Mouse (Mus musculus) lung, adult 2 months (tissue): ENCODE measurements around the gene Pik3ip1. TPM values are rescaled to one million over a fixed set of nuclear protein-coding genes. Genes with fewer than 3 reads are reported as not detected.

Source experiments
- DNase-seq: peaks from one replicate; pipeline ENCODE4 v3.0.0; 2022
- H3K4me1 ChIP-seq: fragments of 200-500 bp; 2 replicates; pipeline ENCODE4 v1.6.1; 2011; ENCODE audit warnings: low read length; ENCODE audit not compliant: control insufficient read depth, insufficient read depth
- H3K4me3 ChIP-seq: fragments of 200-500 bp; replicated peaks from 2 replicates; pipeline ENCODE3; 2011; ENCODE audit warnings: low read depth, mild to moderate bottlenecking, control low read depth, low read length; ENCODE audit errors: extremely low read depth
- CTCF ChIP-seq: fragments of 200-500 bp; IDR thresholded peaks from 2 replicates; pipeline ENCODE4 v1.5.1; 2011; ENCODE audit warnings: mild to moderate bottlenecking, low read length, control low read depth; ENCODE audit not compliant: insufficient read depth
- POLR2A ChIP-seq: fragments of 200-500 bp; IDR thresholded peaks from 2 replicates; pipeline ENCODE4 v1.6.1; 2011; ENCODE audit warnings: low read depth, mild to moderate bottlenecking, control low read depth, low read length, borderline replicate concordance; ENCODE audit errors: extremely low read depth
- WGBS: fragments of 180-500 bp; shearing (Covaris S2); methylation state at CpG from one replicate; pipeline ENCODE4 v1.1.7; 2018; 5-methylcytosine and 5-hydroxymethylcytosine counted together
- polyA plus RNA-seq: library from polyadenylated mRNA; depleted of rRNA; stranded (reverse); fragments of >200 nt; gene quantifications from 2 replicates; pipeline ENCODE4 v1.2.3, GENCODE M21; 2012

Pik3ip1 gene
- polyA plus RNA-seq, 1 experiment = 23.2 TPM

- peak overlapping the region; percentile 40 for H3K4me3 ChIP-seq
- 8% methylated on average over 27 of the region's 27 CpGs for WGBS
- H3K4me1 ChIP-seq = peaks cover 6% of the 10 kb centered on the region; the same call in 1 of the 2 replicates
- TF ChIP-seq POLR2A (peak; percentile 65; the same call in 1 of the 2 replicates), CTCF (no peak)
- DNase-seq = peak; percentile 70
Observed at GRCm38 (mm10) chr11:3370928-3371598, 40.9 kb downstream of the Pik3ip1 start.

GRCm38 (mm10) chr11:3371599-3372295 lies 41.5 kb downstream of the Pik3ip1 start:
- no peak for TF ChIP-seq CTCF
- H3K4me1 ChIP-seq = peaks cover 5% of the 10 kb centered on the region; the same call in 1 of the 2 replicates
- WGBS = 28% methylated on average over 7 of the region's 7 CpGs
- DNase-seq = no peak
- H3K4me3 ChIP-seq = peak overlapping the region; percentile 40

GRCm38 (mm10) chr11:3373591-3374292 lies 43.5 kb downstream of the Pik3ip1 start:
- peaks cover 5% of the 10 kb centered on the region; the same call in 1 of the 2 replicates for H3K4me1 ChIP-seq
- TF ChIP-seq POLR2A (no peak), CTCF (no peak)
- WGBS = 39% methylated on average over 7 of the region's 7 CpGs
- H3K4me3 ChIP-seq = no peak overlapping the region
- DNase-seq = no peak

GRCm38 (mm10) chr11:3374293-3374645 lies 44.1 kb downstream of the Pik3ip1 start:
- WGBS = 49% methylated on average over 7 of the region's 7 CpGs
- Histone ChIP-seq H3K4me3 (no peak overlapping the region), H3K4me1 (peaks cover 5% of the 10 kb centered on the region; the same call in 1 of the 2 replicates)
- DNase-seq = no peak
- TF ChIP-seq POLR2A (no peak), CTCF (no peak)

GRCm38 (mm10) chr11:3374741-3375140 lies 44.5 kb downstream of the Pik3ip1 start:
- 54% methylated on average over 12 of the region's 12 CpGs for WGBS
- TF ChIP-seq CTCF = no peak
- no peak for TF ChIP-seq POLR2A
- DNase-seq = no peak

GRCm38 (mm10) chr11:3379427-3379826 lies 49.2 kb downstream of the Pik3ip1 start:
- H3K4me3 ChIP-seq = no peak overlapping the region
- DNase-seq = no peak
- 50% methylated on average over 4 of the region's 4 CpGs for WGBS
- H3K4me1 ChIP-seq = peaks cover 7% of the 10 kb centered on the region
- TF ChIP-seq CTCF = no peak
- no peak for TF ChIP-seq POLR2A

More at GRCm38 (mm10) chr11:3374741-3375140, 44.5 kb downstream of the Pik3ip1 start:
- Histone ChIP-seq H3K4me3 (no peak overlapping the region), H3K4me1 (peaks cover 8% of the 10 kb centered on the region)

- WGBS = 41% methylated on average over 6 of the region's 6 CpGs
- no peak for DNase-seq
- Histone ChIP-seq H3K4me3 (no peak overlapping the region), H3K4me1 (peaks cover 7% of the 10 kb centered on the region)
- TF ChIP-seq POLR2A = no peak
- TF ChIP-seq CTCF = no peak
Observed at GRCm38 (mm10) chr11:3381148-3381814, 51.1 kb downstream of the Pik3ip1 start.

- Histone ChIP-seq H3K4me1 (peaks cover 15% of the 10 kb centered on the region), H3K4me3 (no peak overlapping the region)
- no peak for DNase-seq
- TF ChIP-seq POLR2A = no peak
- TF ChIP-seq CTCF = no peak
- 83% methylated on average over 5 of the region's 5 CpGs for WGBS
Observed at GRCm38 (mm10) chr11:3382602-3383594, 52.7 kb downstream of the Pik3ip1 start.
